12 mouse cellular contexts compared by ENCODE assay signal in the genomic region with DNA sequence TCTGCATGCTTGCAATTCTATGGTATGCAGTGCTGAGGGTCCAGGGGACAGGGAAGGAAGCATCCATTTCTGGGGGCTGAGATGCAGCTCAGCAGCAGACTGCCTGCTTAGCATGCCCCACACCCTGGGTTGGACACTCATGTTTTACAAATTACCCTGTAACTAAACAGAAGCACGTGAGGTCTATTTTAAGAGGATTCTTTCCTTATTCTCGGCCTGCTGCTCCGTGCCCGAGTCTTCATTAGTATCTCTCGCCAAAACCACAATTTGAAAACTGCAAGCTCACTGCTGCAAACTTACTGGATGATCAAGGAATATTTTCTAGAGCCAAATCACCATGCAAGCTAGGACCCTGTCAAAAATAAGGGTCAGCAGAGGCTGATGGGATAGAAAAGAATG. TPM values are rescaled to one million over a fixed set of nuclear protein-coding genes. Genes with fewer than 3 reads are reported as not detected.
DNase-seq lines count a peak whose midpoint lies in the region; ATAC-seq and TF ChIP-seq lines count a peak whose summit lies in the region.
"Had no signal": no experiment of that assay in that cellular context is flagged by ENCODE, and none has a peak within 500 bp of the region (broad histone marks: within the 10 kb centered on the region; RNA-seq: fewer than 3 reads in every experiment).

No protein-coding gene starts in this region.

- peaks cover 22% of the 10 kb centered on the region for H3K4me1 ChIP-seq in embryonic facial prominence, embryonic 15.5 days

- H3K9ac ChIP-seq in embryonic facial prominence, embryonic 15.5 days, result no peak overlapping the region; the same call in 1 of the 2 replicates

- TF ChIP-seq CTCF in layer of hippocampus, adult 2 months (conservative IDR thresholded peaks at IDR 0.05), result no peak

- H3K9me3 ChIP-seq in embryonic facial prominence, embryonic 15.5 days (replicated peaks), result no peaks in the 10 kb centered on the region
- H3K9me3 ChIP-seq: limb, embryonic 10.5 days had no signal

- no peaks in the 10 kb centered on the region for H3K36me3 ChIP-seq in embryonic facial prominence, embryonic 15.5 days

- peak overlapping the region; percentile 77 for H3K27ac ChIP-seq in layer of hippocampus, adult 2 months
- 0 out of 2 replicates have a peak overlapping the region, but pooled peaks have one; percentile 36 for H3K27ac ChIP-seq in embryonic facial prominence, embryonic 15.5 days (replicated peaks)
- H3K27ac ChIP-seq: limb, embryonic 10.5 days; macrophage had no signal

- H3K4me2 ChIP-seq in embryonic facial prominence, embryonic 15.5 days (replicated peaks), result no peak overlapping the region

- no peak for ATAC-seq in embryonic facial prominence, embryonic 15.5 days (ENCODE audit: insufficient number of reproducible peaks, low FRiP score, low TSS enrichment, low read depth)
- peak; percentile 30 for ATAC-seq in megakaryocyte-erythroid progenitor cell, adult 5-6 weeks (replicated peaks; ENCODE audit: low FRiP score, low TSS enrichment, poor library complexity, severe bottlenecking)

- peak in 1 of 2 experiments; percentile 5 for DNase-seq in layer of hippocampus, adult 2 months (ENCODE audit: low spot score in 2 of 2)
- no peak for DNase-seq in layer of hippocampus, adult 8-10 months (ENCODE audit: low spot score in 2 of 2)
- DNase-seq in Muller cell, postnatal 12 days (ENCODE audit: inconsistent ontology term), result peak; percentile 12
- DNase-seq in frontal cortex, postnatal 25 days (ENCODE audit: low spot score in 2 of 2), result no peak
- no peak for DNase-seq in testis, postnatal 14 days (ENCODE audit: low spot score)
- no peak for DNase-seq in layer of hippocampus, postnatal 36 days
- DNase-seq: spleen, adult 18-20 months; thymus, postnatal 4 days had no signal

- 34% methylated on average over 5 of the region's 5 CpGs for WGBS in embryonic facial prominence, embryonic 15.5 days

- no peak overlapping the region for H3K4me3 ChIP-seq in layer of hippocampus, adult 2 months
- no peak overlapping the region for H3K4me3 ChIP-seq in embryonic facial prominence, embryonic 15.5 days (replicated peaks)
- H3K4me3 ChIP-seq: limb, embryonic 10.5 days had no signal

- no peaks in the 10 kb centered on the region for H3K27me3 ChIP-seq in embryonic facial prominence, embryonic 15.5 days

RNA-seq across cellular contexts. Expression of a gene that starts 48.1 kb away (rescaled TPM):
- total RNA-seq in layer of hippocampus, adult 2 months (2021), result 10 to 100 TPM; 54.3 to 60.0 TPM
- total RNA-seq in layer of hippocampus, adult 8-10 months (2022), result 10 to 100 TPM; 47.1 to 53.0 (median 51.0) TPM
- 20.6 and 22.0 TPM in 2 replicates for polyA plus RNA-seq in embryonic facial prominence, embryonic 15.5 days (2015; fragmentation: Nextera tagmentation; extraction: Ambion mirVana)
- total RNA-seq in megakaryocyte-erythroid progenitor cell, adult 5-6 weeks (2014; fragmentation: Nextera tagmentation), result 35.0 and 44.4 TPM in 2 replicates
- 28.6 and 33.9 TPM in 2 replicates for total RNA-seq in megakaryocyte-erythroid progenitor cell, adult 5-6 weeks (2017)
- 10 to 100 TPM; 48.9 to 53.6 TPM for total RNA-seq in layer of hippocampus, postnatal 36 days (2021)

RNA-seq across cellular contexts. Expression of a gene that starts 56.9 kb away (rescaled TPM):
- 10 to 100 TPM; 65.9 to 69.3 TPM for total RNA-seq in layer of hippocampus, adult 2 months (2021)
- 10 to 100 TPM; 64.0 to 75.5 (median 73.6) TPM for total RNA-seq in layer of hippocampus, adult 8-10 months (2022)
- 153 and 161 TPM in 2 replicates for polyA plus RNA-seq in embryonic facial prominence, embryonic 15.5 days (2015; fragmentation: Nextera tagmentation; extraction: Ambion mirVana)
- total RNA-seq in megakaryocyte-erythroid progenitor cell, adult 5-6 weeks (2014; fragmentation: Nextera tagmentation), result 94.9 and 97.5 TPM in 2 replicates
- total RNA-seq in megakaryocyte-erythroid progenitor cell, adult 5-6 weeks (2017), result 181 and 220 TPM in 2 replicates
- total RNA-seq in layer of hippocampus, postnatal 36 days (2021), result 10 to 100 TPM; 67.9 to 70.2 TPM
